Mouse (Mus musculus): ENCODE data around the gene Mak. TPM values are rescaled to one million over a fixed set of nuclear protein-coding genes. Genes with fewer than 3 reads are reported as not detected.

Gene Mak
- polyA plus RNA-seq, 1 experiment from 2014 or later = 0.27 TPM

- Histone ChIP-seq H3K4me3 (peak overlapping the region; percentile 30), H3K9ac (no peak overlapping the region), H3K4me1 (peaks cover 12% of the 10 kb centered on the region), H3K36me3 (no peaks in the 10 kb centered on the region), H3K9me3 (no peaks in the 10 kb centered on the region), H3K4me2 (peak overlapping the region; percentile 56), H3K27ac (replicated peaks) (no peak overlapping the region), H3K27me3 (replicated peaks) (0 out of 2 replicates have a peak, but pooled peaks cover 4% of the 10 kb centered on the region)
- 25% methylated on average over 16 of the region's 16 CpGs for whole genome bisulfite sequencing
- ATAC-seq (ENCODE audit: extremely low read depth, insufficient number of reproducible peaks, low FRiP score, low TSS enrichment) = no peak
Observed at GRCm38 (mm10) chr13:41097324-41098058, 18.0 kb upstream of the Mak start.

DNA sequence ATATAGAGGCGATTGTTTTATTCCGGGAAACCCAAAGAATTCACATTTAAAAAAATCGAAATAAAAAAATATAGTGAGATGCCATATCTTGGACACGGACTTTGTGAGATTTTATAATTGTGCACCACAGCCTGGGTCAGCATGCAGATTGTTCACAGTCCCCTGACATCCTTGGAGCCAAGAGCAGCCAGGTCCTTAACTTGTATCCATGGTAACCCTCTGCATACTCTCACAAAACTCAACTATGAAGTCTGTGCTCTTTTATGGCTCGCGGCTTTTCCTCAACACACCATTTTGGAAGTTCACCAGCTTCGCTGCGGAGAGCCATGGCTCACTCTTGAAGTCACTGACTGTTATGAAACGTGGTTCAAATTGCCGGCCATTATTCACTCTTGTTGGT, 14.7 kb upstream of the Mak start:
- no peaks in the 10 kb centered on the region for H3K36me3 ChIP-seq
- H3K4me2 ChIP-seq = no peak overlapping the region
- no peak overlapping the region for H3K4me3 ChIP-seq
- WGBS = 80% methylated on average over 10 of the region's 10 CpGs
- H3K4me1 ChIP-seq = peaks cover 12% of the 10 kb centered on the region
- H3K27ac ChIP-seq (replicated peaks) = no peak overlapping the region
- no peak overlapping the region for H3K9ac ChIP-seq
- no peak for ATAC-seq (ENCODE audit: extremely low read depth, insufficient number of reproducible peaks, low FRiP score, low TSS enrichment)
- H3K27me3 ChIP-seq (replicated peaks) = peaks cover 19% of the 10 kb centered on the region; the same call in 1 of the 2 replicates
- no peaks in the 10 kb centered on the region for H3K9me3 ChIP-seq

- H3K4me3 ChIP-seq = no peak overlapping the region
- H3K4me2 ChIP-seq = peak overlapping the region; percentile 14; the same call in 1 of the 2 replicates
- no peaks in the 10 kb centered on the region for H3K36me3 ChIP-seq
- ATAC-seq (ENCODE audit: extremely low read depth, insufficient number of reproducible peaks, low FRiP score, low TSS enrichment) = no peak
- H3K27me3 ChIP-seq (replicated peaks) = peaks cover 19% of the 10 kb centered on the region; the same call in 1 of the 2 replicates
- no peaks in the 10 kb centered on the region for H3K4me1 ChIP-seq
- H3K9ac ChIP-seq = no peak overlapping the region
- H3K9me3 ChIP-seq = no peaks in the 10 kb centered on the region
- 28% methylated on average over 10 of the region's 10 CpGs for WGBS
- no peak overlapping the region for H3K27ac ChIP-seq (replicated peaks)
Observed at GRCm38 (mm10) chr13:41091271-41091670, 11.8 kb upstream of the Mak start.

DNA sequence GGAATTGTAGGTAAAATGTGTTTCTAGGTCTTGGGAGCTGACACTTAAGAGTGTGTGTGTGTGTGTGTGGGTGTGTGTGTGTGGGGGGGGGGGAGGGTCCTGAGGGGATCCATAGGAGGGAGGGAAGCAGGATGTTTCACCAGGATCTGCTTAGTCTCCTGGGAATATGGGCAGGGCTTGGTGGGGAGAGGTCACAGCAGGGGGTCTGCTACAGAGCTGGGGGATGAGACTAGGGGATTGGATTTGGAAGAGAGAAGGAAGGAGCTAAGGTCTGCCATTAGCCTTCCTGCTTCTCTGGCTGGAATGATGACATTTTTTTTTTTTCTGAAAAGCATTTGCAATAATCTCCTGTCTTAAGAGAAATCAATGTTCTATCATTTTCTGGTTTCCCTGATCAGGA, 9.2 kb upstream of the Mak start:
- no peaks in the 10 kb centered on the region for H3K36me3 ChIP-seq
- no peak overlapping the region for H3K27ac ChIP-seq (replicated peaks)
- peaks cover 19% of the 10 kb centered on the region; the same call in 1 of the 2 replicates for H3K27me3 ChIP-seq (replicated peaks)
- no peak for ATAC-seq (ENCODE audit: extremely low read depth, insufficient number of reproducible peaks, low FRiP score, low TSS enrichment)
- no peaks in the 10 kb centered on the region for H3K9me3 ChIP-seq
- H3K4me2 ChIP-seq = no peak overlapping the region
- H3K4me3 ChIP-seq = no peak overlapping the region
- no peak overlapping the region for H3K9ac ChIP-seq
- no peaks in the 10 kb centered on the region for H3K4me1 ChIP-seq

GRCm38 (mm10) chr13:41085140-41085539, 5.6 kb upstream of the Mak start:
- no peak overlapping the region for H3K4me2 ChIP-seq
- 12% methylated on average over 2 of the region's 2 CpGs for WGBS
- no peaks in the 10 kb centered on the region for H3K4me1 ChIP-seq
- no peak overlapping the region for H3K9ac ChIP-seq
- no peak overlapping the region for H3K4me3 ChIP-seq
- ATAC-seq (ENCODE audit: extremely low read depth, insufficient number of reproducible peaks, low FRiP score, low TSS enrichment) = no peak
- H3K9me3 ChIP-seq = no peaks in the 10 kb centered on the region
- peaks cover 11% of the 10 kb centered on the region for H3K27me3 ChIP-seq (replicated peaks)
- H3K27ac ChIP-seq (replicated peaks) = no peak overlapping the region
- H3K36me3 ChIP-seq = no peaks in the 10 kb centered on the region

DNA sequence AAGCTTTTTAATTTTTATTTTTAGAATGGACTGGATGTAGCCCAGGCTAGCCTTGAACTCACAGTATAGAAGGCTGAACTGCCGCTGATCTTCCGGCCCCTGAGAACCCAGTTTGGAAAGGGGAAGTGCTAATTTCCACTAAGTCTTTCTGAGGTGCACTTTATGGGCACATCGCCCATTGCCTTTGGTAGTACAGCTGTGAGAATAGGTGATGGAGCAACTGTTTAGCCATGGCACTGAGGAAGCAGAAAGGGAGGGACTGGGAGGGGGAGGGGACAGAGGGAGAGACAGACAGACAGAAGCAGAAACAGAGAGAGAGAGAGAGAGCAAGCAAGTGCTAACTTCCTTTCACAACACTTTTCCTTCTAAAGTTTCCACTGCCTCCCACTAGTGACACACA, 5.0 kb upstream of the Mak start:
- Histone ChIP-seq H3K4me2 (no peak overlapping the region), H3K36me3 (no peaks in the 10 kb centered on the region), H3K4me3 (no peak overlapping the region), H3K9me3 (no peaks in the 10 kb centered on the region), H3K9ac (no peak overlapping the region), H3K4me1 (peaks cover under 1% of the 10 kb centered on the region), H3K27me3 (replicated peaks) (peaks cover 15% of the 10 kb centered on the region), H3K27ac (replicated peaks) (no peak overlapping the region)
- WGBS = 70% methylated on average over 3 of the region's 3 CpGs
- ATAC-seq (ENCODE audit: extremely low read depth, insufficient number of reproducible peaks, low FRiP score, low TSS enrichment) = no peak

DNA sequence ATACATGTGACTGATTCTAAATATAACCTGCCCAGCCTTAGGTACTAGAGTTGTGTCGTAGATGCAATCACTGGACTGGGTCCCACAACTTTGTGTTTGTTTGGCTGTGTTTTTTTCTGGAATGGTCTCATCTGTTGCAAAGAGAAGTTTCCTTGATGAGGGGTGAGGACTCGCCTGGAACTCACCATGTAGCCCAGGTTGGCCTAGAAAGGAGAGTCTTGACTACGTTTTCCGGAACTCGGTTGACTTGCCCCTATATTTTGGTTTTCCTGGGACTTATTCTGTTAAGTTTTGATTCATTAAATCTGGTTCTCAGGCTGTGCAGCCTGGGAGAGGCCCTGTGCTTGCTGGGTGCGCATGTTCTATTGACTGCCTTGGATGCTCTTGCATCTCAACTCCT, 1.2 kb upstream of the Mak start:
- H3K27ac ChIP-seq (replicated peaks) = no peak overlapping the region
- no peak overlapping the region for H3K4me3 ChIP-seq
- peaks cover 10% of the 10 kb centered on the region for H3K4me1 ChIP-seq
- H3K36me3 ChIP-seq = no peaks in the 10 kb centered on the region
- peaks cover 38% of the 10 kb centered on the region for H3K27me3 ChIP-seq (replicated peaks)
- ATAC-seq (ENCODE audit: extremely low read depth, insufficient number of reproducible peaks, low FRiP score, low TSS enrichment) = no peak
- no peak overlapping the region for H3K4me2 ChIP-seq
- H3K9me3 ChIP-seq = no peaks in the 10 kb centered on the region
- no peak overlapping the region for H3K9ac ChIP-seq
- WGBS = 86% methylated on average over 6 of the region's 6 CpGs

- Histone ChIP-seq H3K27me3 (replicated peaks) (peaks cover 38% of the 10 kb centered on the region), H3K27ac (replicated peaks) (no peak overlapping the region), H3K36me3 (no peaks in the 10 kb centered on the region), H3K9me3 (no peaks in the 10 kb centered on the region), H3K4me1 (peaks cover 10% of the 10 kb centered on the region), H3K4me3 (0 out of 2 replicates have a peak overlapping the region, but pooled peaks have one; percentile 57), H3K4me2 (peak overlapping the region; percentile 83), H3K9ac (no peak overlapping the region)
- ATAC-seq (ENCODE audit: extremely low read depth, insufficient number of reproducible peaks, low FRiP score, low TSS enrichment) = no peak
- WGBS = 55% methylated on average over 5 of the region's 5 CpGs
Observed at GRCm38 (mm10) chr13:41079859-41080258, 353 bp upstream of the Mak start.

- Histone ChIP-seq H3K9ac (peak overlapping the region; percentile 62), H3K36me3 (no peaks in the 10 kb centered on the region), H3K4me1 (peaks cover 10% of the 10 kb centered on the region), H3K9me3 (no peaks in the 10 kb centered on the region), H3K27ac (replicated peaks) (no peak overlapping the region), H3K4me3 (peak overlapping the region; percentile 57), H3K27me3 (replicated peaks) (peaks cover 38% of the 10 kb centered on the region), H3K4me2 (peak overlapping the region; percentile 83)
- ATAC-seq (ENCODE audit: extremely low read depth, insufficient number of reproducible peaks, low FRiP score, low TSS enrichment) = no peak; the same call in 1 of the 2 replicates
- WGBS = 8% methylated on average over 24 of the region's 24 CpGs
Observed at GRCm38 (mm10) chr13:41078690-41079420, 651 bp downstream of the Mak start.

GRCm38 (mm10) chr13:41077921-41078320, 1.6 kb downstream of the Mak start:
- Histone ChIP-seq H3K27ac (replicated peaks) (no peak overlapping the region), H3K27me3 (replicated peaks) (peaks cover 38% of the 10 kb centered on the region), H3K9ac (no peak overlapping the region), H3K4me2 (no peak overlapping the region), H3K4me1 (peaks cover 10% of the 10 kb centered on the region), H3K4me3 (no peak overlapping the region), H3K9me3 (no peaks in the 10 kb centered on the region), H3K36me3 (no peaks in the 10 kb centered on the region)
- no peak for ATAC-seq (ENCODE audit: extremely low read depth, insufficient number of reproducible peaks, low FRiP score, low TSS enrichment)
- 59% methylated on average over 9 of the region's 9 CpGs for WGBS

GRCm38 (mm10) chr13:41073819-41074218, 5.7 kb downstream of the Mak start:
- Histone ChIP-seq H3K27me3 (replicated peaks) (peaks cover 16% of the 10 kb centered on the region), H3K4me2 (no peak overlapping the region), H3K9ac (no peak overlapping the region), H3K36me3 (no peaks in the 10 kb centered on the region), H3K4me1 (peaks cover 2% of the 10 kb centered on the region; the same call in 1 of the 2 replicates), H3K9me3 (no peaks in the 10 kb centered on the region), H3K27ac (replicated peaks) (no peak overlapping the region), H3K4me3 (no peak overlapping the region)
- no peak for ATAC-seq (ENCODE audit: extremely low read depth, insufficient number of reproducible peaks, low FRiP score, low TSS enrichment)
- 81% methylated on average over 5 of the region's 5 CpGs for WGBS

Measured in heart, embryonic 13.5 days (tissue).